Mouse (Mus musculus) CH12.LX (cell line): Measurements from ENCODE around the gene Rpl10a. TPM values are rescaled to one million over a fixed set of nuclear protein-coding genes. Genes with fewer than 3 reads are reported as not detected.

ENCODE experiments used
- DNase-seq: peaks from one replicate; pipeline ENCODE4 v3.0.0-alpha.2; 2013; ENCODE audit errors: extremely low read depth
- H3K27ac ChIP-seq: 2 replicates; pipeline ENCODE4 v1.5.1; 2012; ENCODE audit warnings: low read depth, mild to moderate bottlenecking, control low read depth, moderate library complexity; ENCODE audit not compliant: insufficient read depth
- H3K27me3 ChIP-seq: replicated peaks from 2 replicates; pipeline ENCODE3; 2012; ENCODE audit warnings: inconsistent platforms
- H3K36me3 ChIP-seq, 2 experiments: replicated peaks in 1 of 2; 2 replicates each; pipeline versions ENCODE3 to v1.6.1; 2012; ENCODE audit warnings: inconsistent platforms in 1 of 2, low read length in 1 of 2, mild to moderate bottlenecking in 1 of 2, mixed read lengths in 1 of 2, moderate library complexity in 1 of 2; ENCODE audit not compliant: control insufficient read depth in 1 of 2, insufficient read depth in 1 of 2
- H3K4me1 ChIP-seq, 2 experiments: 2 replicates each; pipeline ENCODE4 v1.6.1; 2012; ENCODE audit warnings: inconsistent platforms in 1 of 2, moderate library complexity in 1 of 2; ENCODE audit not compliant: insufficient read depth in 2 of 2, control insufficient read depth in 1 of 2
- H3K4me2 ChIP-seq: 2 replicates; pipeline ENCODE4 v1.6.1; 2012; ENCODE audit warnings: low read depth, mild to moderate bottlenecking, control low read depth; ENCODE audit not compliant: poor library complexity, insufficient read depth, severe bottlenecking
- H3K4me3 ChIP-seq, 3 experiments: fragments of 150-350 bp in 1 of 3; sonication (generic) in 1 of 3; replicated peaks in 1 of 3; 2 replicates each; pipeline versions ENCODE3 to v1.5.1; 2011 to 2012; ENCODE audit warnings: low read depth in 2 of 3, low read length in 2 of 3, mild to moderate bottlenecking in 2 of 3, moderate library complexity in 2 of 3, control low read depth in 1 of 3, improper control_type of control experiment in 1 of 3, inconsistent platforms in 1 of 3, mixed read lengths in 1 of 3; ENCODE audit not compliant: poor library complexity in 1 of 3
- H3K79me2 ChIP-seq: replicated peaks from 2 replicates; pipeline ENCODE4 v1.6.1; 2012; ENCODE audit warnings: mild to moderate bottlenecking, moderate library complexity; ENCODE audit not compliant: control insufficient read depth, poor library complexity, insufficient read depth, severe bottlenecking; ENCODE audit errors: extremely low read depth
- H3K9ac ChIP-seq: 2 replicates; pipeline ENCODE4 v1.6.1; 2012; ENCODE audit warnings: low read depth, mild to moderate bottlenecking, control low read depth, moderate library complexity; ENCODE audit not compliant: insufficient read depth
- H3K9me3 ChIP-seq: replicated peaks from 2 replicates; pipeline ENCODE3; 2012; ENCODE audit warnings: low read length, inconsistent platforms, mixed read lengths
- BHLHE40 ChIP-seq: IDR thresholded peaks from 2 replicates; pipeline ENCODE4 v1.6.1; 2011; ENCODE audit warnings: mild to moderate bottlenecking, low read depth, low read length, improper control_type of control experiment
- CHD1 ChIP-seq: IDR thresholded peaks from 2 replicates; pipeline ENCODE4 v1.6.1; 2012; ENCODE audit warnings: low read depth, low read length, improper control_type of control experiment, inconsistent platforms
- CHD2 ChIP-seq: IDR thresholded peaks from 2 replicates; pipeline ENCODE4 v1.6.1; 2011; ENCODE audit warnings: low read length, improper control_type of control experiment
- E2F4 ChIP-seq: IDR thresholded peaks from 2 replicates; pipeline ENCODE4 v1.6.1; 2011; ENCODE audit warnings: low read depth, low read length, improper control_type of control experiment; ENCODE audit not compliant: insufficient replicate concordance
- ELF1 ChIP-seq: IDR thresholded peaks from 2 replicates; pipeline ENCODE4 v1.6.1; 2014; ENCODE audit warnings: low read depth, mild to moderate bottlenecking, inconsistent platforms, low read length, improper control_type of control experiment
- EP300 ChIP-seq: IDR thresholded peaks from 2 replicates; pipeline ENCODE4 v1.6.1; 2011; ENCODE audit warnings: low read length, improper control_type of control experiment
- ETS1 ChIP-seq: conservative IDR thresholded peaks from 2 replicates; pipeline ENCODE4 v1.6.1; 2012; ENCODE audit warnings: low read depth, mild to moderate bottlenecking, inconsistent platforms, low read length, improper control_type of control experiment, moderate library complexity
- GABPA ChIP-seq: IDR thresholded peaks from 2 replicates; pipeline ENCODE4 v1.6.1; 2012; ENCODE audit warnings: low read depth, low read length, improper control_type of control experiment, inconsistent platforms; ENCODE audit not compliant: insufficient replicate concordance
- HCFC1 ChIP-seq: IDR thresholded peaks from 2 replicates; pipeline ENCODE4 v1.6.1; 2012; ENCODE audit warnings: low read depth, mild to moderate bottlenecking, inconsistent platforms, low read length, improper control_type of control experiment
- IRF4 ChIP-seq: IDR thresholded peaks from 2 replicates; pipeline ENCODE4 v1.6.1; 2014; ENCODE audit warnings: low read depth, mild to moderate bottlenecking, inconsistent platforms, low read length, improper control_type of control experiment
- JUND ChIP-seq: conservative IDR thresholded peaks from 2 replicates; pipeline ENCODE4 v1.6.1; 2011; ENCODE audit warnings: low read depth, low read length, improper control_type of control experiment
- KAT2A ChIP-seq: IDR thresholded peaks from 2 replicates; pipeline ENCODE4 v1.6.1; 2012; ENCODE audit warnings: low read length, improper control_type of control experiment, inconsistent platforms; ENCODE audit not compliant: insufficient replicate concordance
- MAFK ChIP-seq: IDR thresholded peaks from 2 replicates; pipeline ENCODE4 v1.6.1; 2011; ENCODE audit warnings: low read length, improper control_type of control experiment; ENCODE audit not compliant: insufficient replicate concordance
- MAX ChIP-seq: IDR thresholded peaks from 2 replicates; pipeline ENCODE4 v1.6.1; 2011; ENCODE audit warnings: low read length, improper control_type of control experiment
- MXI1 ChIP-seq: IDR thresholded peaks from 2 replicates; pipeline ENCODE4 v1.6.1; 2011; ENCODE audit warnings: mild to moderate bottlenecking, low read depth, low read length, improper control_type of control experiment
- MYC ChIP-seq: IDR thresholded peaks from 2 replicates; pipeline ENCODE4 v1.6.1; 2011; ENCODE audit warnings: low read depth, mild to moderate bottlenecking, improper control_type of control experiment, low read length
- NELFE ChIP-seq: IDR thresholded peaks from 2 replicates; pipeline ENCODE4 v1.6.1; 2011; ENCODE audit warnings: low read depth, low read length, improper control_type of control experiment
- NRF1 ChIP-seq: IDR thresholded peaks from 2 replicates; pipeline ENCODE4 v1.6.1; 2014; ENCODE audit warnings: low read depth, mild to moderate bottlenecking, inconsistent platforms, low read length, improper control_type of control experiment, moderate library complexity
- PAX5 ChIP-seq: IDR thresholded peaks from 2 replicates; pipeline ENCODE4 v1.6.1; 2012; ENCODE audit warnings: low read length, inconsistent platforms, mixed read lengths
- POLR2A ChIP-seq: IDR thresholded peaks from 2 replicates; pipeline ENCODE4 v1.6.1; 2011; ENCODE audit warnings: low read depth, mild to moderate bottlenecking, improper control_type of control experiment, low read length
- POLR2AphosphoS2 ChIP-seq: IDR thresholded peaks from 2 replicates; pipeline ENCODE4 v1.6.1; 2011; ENCODE audit warnings: low read depth, low read length, improper control_type of control experiment
- RAD21 ChIP-seq: IDR thresholded peaks from 2 replicates; pipeline ENCODE4 v1.6.1; 2011; ENCODE audit warnings: low read depth, mild to moderate bottlenecking, low read length, improper control_type of control experiment, moderate library complexity
- RCOR1 ChIP-seq: conservative IDR thresholded peaks from 2 replicates; pipeline ENCODE4 v1.6.1; 2012; ENCODE audit warnings: low read depth, mild to moderate bottlenecking, inconsistent platforms, low read length, improper control_type of control experiment
- SIN3A ChIP-seq: IDR thresholded peaks from 2 replicates; pipeline ENCODE4 v1.6.1; 2012; ENCODE audit warnings: low read length, improper control_type of control experiment, inconsistent platforms
- TBP ChIP-seq: conservative IDR thresholded peaks from 2 replicates; pipeline ENCODE4 v1.6.1; 2011; ENCODE audit warnings: low read depth, low read length, improper control_type of control experiment
- TCF12 ChIP-seq: IDR thresholded peaks from 2 replicates; pipeline ENCODE4 v1.6.1; 2014; ENCODE audit warnings: low read depth, mild to moderate bottlenecking, inconsistent platforms, low read length, improper control_type of control experiment
- USF1 ChIP-seq: IDR thresholded peaks from 2 replicates; pipeline ENCODE4 v1.6.1; 2014; ENCODE audit warnings: low read depth, mild to moderate bottlenecking, inconsistent platforms, low read length, improper control_type of control experiment
- ZC3H11A ChIP-seq: IDR thresholded peaks from 2 replicates; pipeline ENCODE4 v1.6.1; 2012; ENCODE audit warnings: low read depth, mild to moderate bottlenecking, inconsistent platforms, low read length, improper control_type of control experiment
- ZKSCAN1 ChIP-seq: IDR thresholded peaks from 2 replicates; pipeline ENCODE4 v1.6.1; 2012; ENCODE audit warnings: low read depth, inconsistent platforms, low read length, improper control_type of control experiment, borderline replicate concordance
- ZMIZ1 ChIP-seq: IDR thresholded peaks from 2 replicates; pipeline ENCODE4 v1.6.1; 2012; ENCODE audit warnings: low read depth, mild to moderate bottlenecking, inconsistent platforms, low read length, improper control_type of control experiment
- ZNF384 ChIP-seq: IDR thresholded peaks from 2 replicates; pipeline ENCODE4 v1.6.1; 2012; ENCODE audit warnings: low read depth, low read length, improper control_type of control experiment, inconsistent platforms
- dilution Hi-C: fragments of 300-500 bp; cut with MboI; formaldehyde crosslinking; loops from 2 replicates; pipeline ENCODE4 v1.14.3; 2020; ENCODE audit warnings: low sequenced_read_pairs; ENCODE audit not compliant: extremely low pct_unique_long_range_greater_than_20kb, extremely low pct_ligation_motif_present
- in situ Hi-C: fragments of 300-500 bp; cut with MboI; formaldehyde crosslinking; loops from 3 replicates; pipeline ENCODE4 v1.14.3; 2019; ENCODE audit warnings: low sequenced_read_pairs, low pct_ligation_motif_present, low pct_unique_long_range_greater_than_20kb, mixed read lengths
- polyA plus RNA-seq: library from polyadenylated mRNA; unstranded; fragments of >175 nt; gene quantifications from 2 replicates; pipeline ENCODE4 v1.2.1, GENCODE M21; 2012; ENCODE audit warnings: low read depth; ENCODE audit not compliant: insufficient read length
- total RNA-seq, 2 experiments: library from RNA; depleted of rRNA; stranded (reverse); fragments of 300-350 nt in 1 of 2; fragments of >200 nt in 1 of 2; gene quantifications; 2 replicates each; pipeline ENCODE4 v1.2.3; 2012 to 2014

Rpl10a gene
- total and polyA plus RNA-seq, 3 experiments: 1,605 to 4,144 (median 3,467) TPM

DNA sequence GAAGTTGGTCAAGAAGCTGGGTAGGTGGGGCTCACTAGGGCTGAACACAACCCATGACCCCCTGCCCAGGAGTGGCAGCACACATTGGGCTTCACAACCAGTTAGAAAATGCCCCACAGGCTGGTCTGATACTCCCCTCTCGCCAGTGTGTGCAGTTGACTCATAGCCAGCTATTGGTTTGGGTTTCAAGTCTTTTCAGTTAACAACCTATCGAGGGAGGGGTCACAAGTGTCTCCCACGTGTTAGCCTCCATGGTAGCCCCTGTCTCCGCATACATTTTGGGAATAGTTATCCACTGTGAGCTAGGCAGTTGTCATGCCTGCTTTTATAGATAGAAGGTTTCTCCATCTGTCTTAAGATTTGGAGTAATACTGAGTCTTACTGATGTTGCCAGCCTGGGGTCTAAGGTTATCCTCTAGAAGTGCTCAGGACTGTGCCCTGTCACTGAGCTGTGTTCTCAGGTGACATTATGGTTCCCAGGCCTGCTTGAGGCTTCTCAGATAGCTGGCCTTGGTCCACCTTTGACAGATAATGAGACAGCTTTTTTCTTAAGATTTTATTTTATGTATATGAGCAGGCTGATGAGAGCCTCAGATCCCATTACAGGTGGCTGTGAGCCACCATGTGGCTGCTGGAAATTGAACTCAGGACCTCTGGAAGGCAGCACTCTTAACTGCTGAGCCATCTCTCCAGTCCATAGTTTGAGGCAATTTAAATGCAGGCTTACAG lies 1.4 kb downstream of the Rpl10a start:
- Histone ChIP-seq H3K27ac (peak overlapping the region; percentile 74; the same call in 1 of the 2 replicates), H3K4me3 (peak overlapping the region; percentile 90 to 100 (median 93)), H3K27me3 (peaks cover 10% of the 10 kb centered on the region), H3K36me3 (peaks cover 35 to 59% of the 10 kb centered on the region in 2 experiments), H3K9me3 (no peaks in the 10 kb centered on the region), H3K79me2 (peaks cover 15% of the 10 kb centered on the region), H3K9ac (peak overlapping the region; percentile 98), H3K4me1 (peaks cover 13 to 26% of the 10 kb centered on the region in 2 experiments), H3K4me2 (peak overlapping the region; percentile 88)
- DNase-seq: peak; percentile 55
- in situ Hi-C loops: no loop called here
- dilution Hi-C loops: no loop called here
- 0 out of 2 replicates have a peak, but pooled peaks have one; percentile 17 for TF ChIP-seq BHLHE40
- no peak; the same call in 1 of the 2 replicates for TF ChIP-seq HCFC1
- no peak for TF ChIP-seq JUND
- TF ChIP-seq ZMIZ1: peak; percentile 57; the same call in 1 of the 2 replicates
- no peak for TF ChIP-seq EP300
- TF ChIP-seq ELF1: no peak
- no peak for TF ChIP-seq IRF4
- TF ChIP-seq GABPA: no peak
- TF ChIP-seq MAX: peak; percentile 83; the same call in 1 of the 2 replicates
- no peak for TF ChIP-seq ZKSCAN1
- no peak for TF ChIP-seq MAFK
- peak; percentile 28; the same call in 1 of the 2 replicates for TF ChIP-seq NELFE
- TF ChIP-seq ZNF384: no peak
- TF ChIP-seq ZC3H11A: no peak
- peak; percentile 90; the same call in 1 of the 2 replicates for TF ChIP-seq CHD1
- no peak for TF ChIP-seq E2F4
- TF ChIP-seq POLR2A: peak; percentile 20; the same call in 1 of the 2 replicates
- no peak for TF ChIP-seq RAD21
- TF ChIP-seq NRF1: no peak
- TF ChIP-seq TBP: no peak
- TF ChIP-seq SIN3A: no peak; the same call in 1 of the 2 replicates
- TF ChIP-seq MXI1: peak; percentile 82; the same call in 1 of the 2 replicates
- TF ChIP-seq KAT2A: 0 out of 2 replicates have a peak, but pooled peaks have one; percentile 56
- TF ChIP-seq MYC: peak; percentile 62
- 0 out of 2 replicates have a peak, but pooled peaks have one; percentile 17 for TF ChIP-seq RCOR1
- no peak for TF ChIP-seq USF1
- peak; percentile 23; the same call in 1 of the 2 replicates for TF ChIP-seq TCF12
- TF ChIP-seq ETS1: no peak
- TF ChIP-seq PAX5: no peak
- TF ChIP-seq CHD2: peak; percentile 54; the same call in 1 of the 2 replicates
- TF ChIP-seq POLR2AphosphoS2: no peak; the same call in 1 of the 2 replicates
